Mouse (Mus musculus) bone marrow, adult 2 months (tissue): Measurements from ENCODE around the gene Dusp13.

ENCODE experiments used
- CTCF ChIP-seq: fragments of 200-500 bp; IDR thresholded peaks from 2 replicates; pipeline ENCODE4 v1.5.1; 2011; ENCODE audit warnings: low read length, control low read depth; ENCODE audit not compliant: control insufficient read depth, insufficient read depth
- POLR2A ChIP-seq: fragments of 200-500 bp; IDR thresholded peaks from 2 replicates; pipeline ENCODE4 v1.6.1; 2011; ENCODE audit warnings: low read depth, mild to moderate bottlenecking, control low read depth, low read length, borderline replicate concordance; ENCODE audit not compliant: control insufficient read depth

DNA sequence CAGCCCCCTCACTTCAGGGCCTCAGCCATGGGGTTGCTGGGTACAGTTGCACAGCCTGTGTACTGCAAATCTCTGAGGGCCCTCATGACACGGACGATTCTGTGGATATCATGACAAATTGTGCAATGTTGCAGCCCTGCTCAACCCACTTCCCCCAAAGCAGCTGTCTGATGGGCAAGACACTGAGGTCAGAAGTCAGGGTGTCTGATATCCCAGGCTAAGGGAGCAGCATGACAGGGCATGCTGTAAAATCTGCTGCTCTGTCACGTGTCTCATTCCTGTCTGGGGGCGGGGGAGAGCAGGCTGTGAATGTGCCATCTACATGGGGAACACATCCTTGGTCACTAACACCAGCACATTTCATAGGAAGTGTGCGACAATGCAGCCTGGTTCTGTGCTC, 5.8 kb downstream of the Dusp13 start:
- TF ChIP-seq CTCF, result no peak
- TF ChIP-seq POLR2A, result no peak
